Mouse (Mus musculus) liver, embryonic 14.5 days (tissue): ENCODE data around the gene Ranbp9. TPM values are rescaled to one million over a fixed set of nuclear protein-coding genes. Genes with fewer than 3 reads are reported as not detected.
A peak's percentile ranks its signal among the peaks of the same experiment; 100 is the strongest.

Experiments used
- ATAC-seq: fragments of 200-750 bp; cut with Nextera tagmentation; 2 replicates; pipeline ENCODE4 v1.8.0; 2017; ENCODE audit warnings: moderate number of reproducible peaks, mild to moderate bottlenecking, moderate library complexity; ENCODE audit not compliant: insufficient read depth
- DNase-seq, 3 experiments: peaks; one replicate each; pipeline ENCODE4 v3.0.0-alpha.2; 2012 to 2013; ENCODE audit warnings: low read depth in 3 of 3, low spot score in 3 of 3
- H3K27ac ChIP-seq: fragments of 300-500 bp; sonication (generic); 2 replicates; pipeline ENCODE4 v1.5.1; 2014; ENCODE audit warnings: moderate library complexity, mild to moderate bottlenecking, control low read depth, inconsistent platforms
- H3K27me3 ChIP-seq: fragments of 300-500 bp; sonication (generic); 2 replicates; pipeline ENCODE4 v1.6.1; 2014; ENCODE audit warnings: mild to moderate bottlenecking, low read length, moderate library complexity; ENCODE audit not compliant: control insufficient read depth, insufficient read depth
- H3K36me3 ChIP-seq: fragments of 300-500 bp; sonication (generic); replicated peaks from 2 replicates; pipeline ENCODE4 v1.6.1; 2014; ENCODE audit warnings: low read depth; ENCODE audit not compliant: control insufficient read depth, insufficient read depth
- H3K4me1 ChIP-seq, 2 experiments: fragments of 200-500 bp in 1 of 2; fragments of 300-500 bp in 1 of 2; sonication (generic) in 1 of 2; replicated peaks; 2 replicates each; pipeline ENCODE4 v1.6.1; 2012 to 2014; ENCODE audit warnings: antibody characterized with exemption in 1 of 2, inconsistent platforms in 1 of 2, low read length in 1 of 2; ENCODE audit not compliant: control insufficient read depth in 2 of 2, insufficient read depth in 2 of 2
- H3K4me2 ChIP-seq: fragments of 300-500 bp; sonication (generic); 2 replicates; pipeline ENCODE4 v1.6.1; 2014; ENCODE audit warnings: low read depth, mild to moderate bottlenecking, control low read depth, moderate library complexity
- H3K4me3 ChIP-seq, 2 experiments: fragments of 200-500 bp in 1 of 2; fragments of 300-500 bp in 1 of 2; sonication (generic) in 1 of 2; 2 replicates each; pipeline ENCODE4 v1.5.1; 2012 to 2014; ENCODE audit warnings: low read depth in 2 of 2, low read length in 2 of 2, mild to moderate bottlenecking in 2 of 2, control low read depth in 1 of 2, inconsistent platforms in 1 of 2, moderate library complexity in 1 of 2; ENCODE audit not compliant: insufficient read depth in 1 of 2
- H3K9ac ChIP-seq: fragments of 300-500 bp; sonication (generic); replicated peaks from 2 replicates; pipeline ENCODE4 v1.6.1; 2014; ENCODE audit warnings: mild to moderate bottlenecking, control low read depth, moderate library complexity
- H3K9me3 ChIP-seq: fragments of 300-500 bp; sonication (generic); 2 replicates; pipeline ENCODE4 v1.6.1; 2016; ENCODE audit warnings: low read length, mixed read lengths; ENCODE audit not compliant: control insufficient read depth
- CTCF ChIP-seq: IDR thresholded peaks from 2 replicates; pipeline ENCODE4 v1.5.1; 2016; ENCODE audit warnings: antibody characterized with exemption, low read depth, control low read depth
- EP300 ChIP-seq: IDR thresholded peaks from 2 replicates; pipeline ENCODE4 v1.6.1; 2016; ENCODE audit warnings: antibody characterized with exemption, low read depth
- WGBS: fragments of 180-500 bp; shearing (Covaris S2); extraction: QIAGEN DNeasy Blood & Tissue Kit; methylation state at CpG from one replicate; pipeline ENCODE4 v1.1.7; 2014; ENCODE audit not compliant: insufficient replicate concordance; 5-methylcytosine and 5-hydroxymethylcytosine counted together
- polyA plus RNA-seq, 2 experiments: library from polyadenylated mRNA; depleted of rRNA in 1 of 2; stranded (reverse) in 1 of 2; unstranded in 1 of 2; fragments of >200 nt; fragmentation: Nextera tagmentation in 1 of 2; extraction: Ambion mirVana in 1 of 2; gene quantifications; 2 replicates each; pipeline versions ENCODE4 v1.2.1 to v1.2.3; 2012 to 2014

The Ranbp9 gene
- polyA plus RNA-seq, 2 experiments: 3.6 to 7.2 TPM

GRCm38 (mm10) chr13:43503395-43503850 is 22.3 kb upstream of the Ranbp9 start:
- no peaks in the 10 kb centered on the region for H3K9me3 ChIP-seq
- ATAC-seq (no peak), DNase-seq (no peak)
- peak overlapping the region in 1 of 2 experiments; percentile 32; a peak in 1 of 4 replicates for H3K4me3 ChIP-seq
- no peak for TF ChIP-seq EP300
- TF ChIP-seq CTCF: no peak
- H3K4me2 ChIP-seq: peak overlapping the region; percentile 40
- no peak overlapping the region for H3K27ac ChIP-seq
- H3K9ac ChIP-seq: no peak overlapping the region
- H3K27me3 ChIP-seq: no peaks in the 10 kb centered on the region
- no peaks in the 10 kb centered on the region for H3K36me3 ChIP-seq
- H3K4me1 ChIP-seq: 0 out of 4 replicates have a peak, but pooled peaks cover 0 to 6% of the 10 kb centered on the region in 2 experiments
- 5% methylated on average over 19 of the region's 19 CpGs for WGBS

DNA sequence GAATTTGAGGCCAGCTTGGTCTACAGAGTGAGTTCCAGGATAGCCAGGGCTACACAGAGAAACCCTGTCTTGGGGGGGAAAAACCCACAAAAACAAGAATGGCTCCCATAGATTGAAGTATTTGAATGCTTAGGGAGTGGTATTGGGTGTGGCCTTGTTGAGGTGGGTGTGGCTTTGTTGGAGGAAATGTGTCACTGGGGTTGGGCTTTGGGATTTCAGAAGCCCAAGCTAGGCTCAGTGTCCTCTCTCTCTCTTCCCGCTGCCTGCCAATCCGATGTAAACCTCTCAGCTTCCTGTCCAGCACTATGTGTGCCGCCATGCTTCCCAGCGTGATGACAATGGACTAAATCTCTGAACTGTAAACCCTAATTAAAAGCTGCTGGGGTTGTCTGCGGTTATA is 20.5 kb upstream of the Ranbp9 start:
- TF ChIP-seq EP300 (no peak), CTCF (no peak)
- no peaks in the 10 kb centered on the region for H3K36me3 ChIP-seq
- H3K4me1 ChIP-seq: 0 out of 4 replicates have a peak, but pooled peaks cover 0 to 6% of the 10 kb centered on the region in 2 experiments
- H3K27ac ChIP-seq: no peak overlapping the region
- H3K27me3 ChIP-seq: no peaks in the 10 kb centered on the region
- no peak for DNase-seq
- H3K9me3 ChIP-seq: no peaks in the 10 kb centered on the region
- WGBS: 85% methylated on average over 5 of the region's 5 CpGs
- H3K9ac ChIP-seq: no peak overlapping the region
- H3K4me2 ChIP-seq: no peak overlapping the region
- H3K4me3 ChIP-seq: no peak overlapping the region
- ATAC-seq: no peak

- no peak overlapping the region for H3K9ac ChIP-seq
- ATAC-seq (no peak), DNase-seq (no peak)
- no peak overlapping the region for H3K4me2 ChIP-seq
- WGBS: 65% methylated on average over 4 of the region's 4 CpGs
- no peak for TF ChIP-seq CTCF
- TF ChIP-seq EP300: no peak
- no peak overlapping the region for H3K4me3 ChIP-seq
- H3K27ac ChIP-seq: no peak overlapping the region
- H3K9me3 ChIP-seq: no peaks in the 10 kb centered on the region
- no peaks in the 10 kb centered on the region for H3K27me3 ChIP-seq
- 0 out of 4 replicates have a peak, but pooled peaks cover 0 to 6% of the 10 kb centered on the region in 2 experiments for H3K4me1 ChIP-seq
- H3K36me3 ChIP-seq: no peaks in the 10 kb centered on the region
Observed at GRCm38 (mm10) chr13:43500483-43500850, 19.4 kb upstream of the Ranbp9 start.

- WGBS: 53% methylated on average over 7 of the region's 7 CpGs
- no peak overlapping the region for H3K4me3 ChIP-seq
- H3K4me1 ChIP-seq: 0 out of 4 replicates have a peak, but pooled peaks cover 0 to 6% of the 10 kb centered on the region in 2 experiments
- H3K36me3 ChIP-seq: no peaks in the 10 kb centered on the region
- TF ChIP-seq EP300: no peak
- TF ChIP-seq CTCF: no peak
- H3K9me3 ChIP-seq: no peaks in the 10 kb centered on the region
- no peak for DNase-seq
- H3K27me3 ChIP-seq: no peaks in the 10 kb centered on the region
- H3K4me2 ChIP-seq: no peak overlapping the region
- H3K27ac ChIP-seq: no peak overlapping the region
- H3K9ac ChIP-seq: no peak overlapping the region
- ATAC-seq: no peak
Observed at GRCm38 (mm10) chr13:43499731-43500482, 18.8 kb upstream of the Ranbp9 start.

- H3K4me3 ChIP-seq: no peak overlapping the region
- no peak for ATAC-seq
- H3K36me3 ChIP-seq: no peaks in the 10 kb centered on the region
- no peak overlapping the region for H3K4me2 ChIP-seq
- H3K27me3 ChIP-seq: no peaks in the 10 kb centered on the region
- H3K9ac ChIP-seq: no peak overlapping the region
- WGBS: 77% methylated on average over 14 of the region's 14 CpGs
- no peak for DNase-seq
- TF ChIP-seq EP300: no peak
- TF ChIP-seq CTCF: no peak
- no peak overlapping the region for H3K27ac ChIP-seq
- 0 out of 4 replicates have a peak, but pooled peaks cover 0 to 5% of the 10 kb centered on the region in 2 experiments for H3K4me1 ChIP-seq
- H3K9me3 ChIP-seq: no peaks in the 10 kb centered on the region
Observed at GRCm38 (mm10) chr13:43498849-43499248, 17.8 kb upstream of the Ranbp9 start.
